Mouse (Mus musculus): ENCODE measurements around the gene Cd7. TPM values are rescaled to one million over a fixed set of nuclear protein-coding genes. Genes with fewer than 3 reads are reported as not detected.
A peak's percentile ranks its signal among the peaks of the same experiment; 100 is the strongest.
"Not testable (repeated sequence)": the region's sequence is repeated elsewhere in the genome, so short reads cannot be mapped to it uniquely, and the experiment has no call there.

Cd7 gene
- total RNA-seq, 2 experiments from 2014 or later, result not detected

- DNase-seq (ENCODE audit: low spot score), result no peak
These were observed 8.7 kb upstream of the Cd7 start for GRCm38 (mm10) chr11:121047826-121048399.

GRCm38 (mm10) chr11:121045286-121045685 lies 6.1 kb upstream of the Cd7 start:
- no peak for DNase-seq (ENCODE audit: low spot score)

- DNase-seq (ENCODE audit: low spot score), result not testable (repeated sequence)
These were observed 3.8 kb upstream of the Cd7 start for GRCm38 (mm10) chr11:121043025-121043424.

- no peak for DNase-seq (ENCODE audit: low spot score)
These were observed 3.3 kb upstream of the Cd7 start for GRCm38 (mm10) chr11:121042480-121042879.

GRCm38 (mm10) chr11:121041636-121042035 lies 2.4 kb upstream of the Cd7 start:
- no peak for DNase-seq (ENCODE audit: low spot score)

- peak; percentile 89 for DNase-seq (ENCODE audit: low spot score)
These were observed 2.0 kb upstream of the Cd7 start for GRCm38 (mm10) chr11:121041212-121041611.

GRCm38 (mm10) chr11:121038366-121039240 lies 615 bp downstream of the Cd7 start:
- DNase-seq (ENCODE audit: low spot score), result no peak

- DNase-seq (ENCODE audit: low spot score), result no peak
These were observed 6.1 kb downstream of the Cd7 start for GRCm38 (mm10) chr11:121033118-121033517.

- DNase-seq (ENCODE audit: low spot score), result no peak
These were observed 12.0 kb downstream of the Cd7 start for GRCm38 (mm10) chr11:121027259-121027658.

GRCm38 (mm10) chr11:121024163-121024562 lies 15.1 kb downstream of the Cd7 start:
- no peak for DNase-seq (ENCODE audit: low spot score)

- DNase-seq (ENCODE audit: low spot score), result no peak
These were observed 19.7 kb downstream of the Cd7 start for GRCm38 (mm10) chr11:121019501-121019900.

GRCm38 (mm10) chr11:121017703-121018102 lies 21.5 kb downstream of the Cd7 start:
- DNase-seq (ENCODE audit: low spot score), result peak; percentile 60

- DNase-seq (ENCODE audit: low spot score), result no peak
These were observed 23.7 kb downstream of the Cd7 start for GRCm38 (mm10) chr11:121015472-121015871.

- no peak for DNase-seq (ENCODE audit: low spot score)
These were observed 24.3 kb downstream of the Cd7 start for GRCm38 (mm10) chr11:121014896-121015300.

- DNase-seq (ENCODE audit: low spot score), result no peak
These were observed 25.6 kb downstream of the Cd7 start for GRCm38 (mm10) chr11:121013656-121014055.

GRCm38 (mm10) chr11:121010044-121010755 lies 29.0 kb downstream of the Cd7 start:
- DNase-seq (ENCODE audit: low spot score), result no peak

GRCm38 (mm10) chr11:121006184-121006583 lies 33.0 kb downstream of the Cd7 start:
- DNase-seq (ENCODE audit: low spot score), result no peak

- no peak for DNase-seq (ENCODE audit: low spot score)
These were observed 34.9 kb downstream of the Cd7 start for GRCm38 (mm10) chr11:121004281-121004680.

GRCm38 (mm10) chr11:121001966-121002365 lies 37.3 kb downstream of the Cd7 start:
- DNase-seq (ENCODE audit: low spot score), result no peak

GRCm38 (mm10) chr11:120994741-120995140 lies 44.5 kb downstream of the Cd7 start:
- DNase-seq (ENCODE audit: low spot score), result no peak

GRCm38 (mm10) chr11:120993586-120993985 lies 45.6 kb downstream of the Cd7 start:
- no peak for DNase-seq (ENCODE audit: low spot score)

GRCm38 (mm10) chr11:120993080-120993479 lies 46.1 kb downstream of the Cd7 start:
- DNase-seq (ENCODE audit: low spot score), result peak; percentile 50
